Mouse (Mus musculus) myocyte (in vitro differentiated cells): ENCODE results near the gene Cblb. TPM values are rescaled to one million over a fixed set of nuclear protein-coding genes. Genes with fewer than 3 reads are reported as not detected.

Source experiments
- H3K27me3 ChIP-seq: one replicate; pipeline ENCODE4 v1.6.1; 2011; ENCODE audit not compliant: control insufficient read depth, insufficient read depth, insufficient read length
- H3K36me3 ChIP-seq: one replicate; pipeline ENCODE4 v1.6.1; 2011; ENCODE audit not compliant: control insufficient read depth, insufficient read depth
- H3K4me2 ChIP-seq: one replicate; pipeline ENCODE4 v1.6.1; 2011; ENCODE audit warnings: low read depth, control low read depth
- H3K4me3 ChIP-seq: one replicate; pipeline ENCODE4 v1.5.1; 2011; ENCODE audit warnings: mild to moderate bottlenecking, control low read depth, moderate library complexity
- H3K79me2 ChIP-seq: one replicate; pipeline ENCODE4 v1.6.1; 2011; ENCODE audit not compliant: control insufficient read depth, insufficient read depth
- H3ac ChIP-seq: one replicate; pipeline ENCODE4 v1.6.1; 2011; ENCODE audit not compliant: control insufficient read depth, insufficient read length
- CEBPB ChIP-seq: IDR thresholded peaks from 2 replicates; pipeline ENCODE4 v1.6.1; 2011; ENCODE audit warnings: mild to moderate bottlenecking, moderate library complexity; ENCODE audit not compliant: poor library complexity, insufficient read depth, severe bottlenecking
- E2F4 ChIP-seq: IDR thresholded peaks from one replicate; pipeline ENCODE4 v1.6.1; 2011; ENCODE audit warnings: mild to moderate bottlenecking, control low read depth, moderate library complexity; ENCODE audit not compliant: insufficient read depth
- MAX ChIP-seq: IDR thresholded peaks from one replicate; pipeline ENCODE4 v1.6.1; 2011; ENCODE audit warnings: low read depth, mild to moderate bottlenecking, control low read depth
- MYOD1 ChIP-seq, 3 experiments: IDR thresholded peaks; one replicate each; pipeline ENCODE4 v1.6.1; 2011; ENCODE audit warnings: control low read depth in 2 of 3, low read depth in 2 of 3, mild to moderate bottlenecking in 2 of 3, moderate library complexity in 1 of 3; ENCODE audit not compliant: insufficient read length in 2 of 3, control insufficient read depth in 1 of 3
- MYOG ChIP-seq, 3 experiments: IDR thresholded peaks; one replicate each; pipeline ENCODE4 v1.6.1; 2011; ENCODE audit warnings: control low read depth in 2 of 3, low read depth in 2 of 3, mild to moderate bottlenecking in 2 of 3; ENCODE audit not compliant: insufficient read length in 2 of 3, control insufficient read depth in 1 of 3, insufficient read depth in 1 of 3
- POLR2A ChIP-seq: IDR thresholded peaks from one replicate; pipeline ENCODE4 v1.6.1; 2011; ENCODE audit warnings: low read depth, mild to moderate bottlenecking, control low read depth, moderate library complexity; ENCODE audit not compliant: insufficient read length
- POLR2AphosphoS2 ChIP-seq: IDR thresholded peaks from one replicate; pipeline ENCODE4 v1.6.1; 2011; ENCODE audit warnings: low read depth, control low read depth; ENCODE audit not compliant: insufficient read length
- REST ChIP-seq: IDR thresholded peaks from one replicate; pipeline ENCODE4 v1.6.1; 2011; ENCODE audit warnings: mild to moderate bottlenecking, control low read depth, moderate library complexity; ENCODE audit not compliant: insufficient read depth, insufficient read length
- SRF ChIP-seq: IDR thresholded peaks from one replicate; pipeline ENCODE4 v1.6.1; 2011; ENCODE audit warnings: low read depth; ENCODE audit not compliant: control insufficient read depth, insufficient read length
- TCF12 ChIP-seq: IDR thresholded peaks from one replicate; pipeline ENCODE4 v1.6.1; 2011; ENCODE audit warnings: mild to moderate bottlenecking, control low read depth; ENCODE audit not compliant: poor library complexity, insufficient read depth, severe bottlenecking
- TCF3 ChIP-seq: IDR thresholded peaks from one replicate; pipeline ENCODE4 v1.6.1; 2011; ENCODE audit warnings: low read depth, control low read depth; ENCODE audit not compliant: insufficient read length
- USF1 ChIP-seq: IDR thresholded peaks from one replicate; pipeline ENCODE4 v1.6.1; 2011; ENCODE audit warnings: low read depth, mild to moderate bottlenecking, control low read depth, moderate library complexity
- polyA plus RNA-seq: library from polyadenylated mRNA; unstranded; fragments of >200 nt; fragmentation: generic; extraction: Trizol; gene quantifications from one replicate; pipeline ENCODE4 v1.2.1, GENCODE M21; 2012; ENCODE audit warnings: missing spikeins

The Cblb gene
- polyA plus RNA-seq, 1 experiment: 7.7 TPM

DNA sequence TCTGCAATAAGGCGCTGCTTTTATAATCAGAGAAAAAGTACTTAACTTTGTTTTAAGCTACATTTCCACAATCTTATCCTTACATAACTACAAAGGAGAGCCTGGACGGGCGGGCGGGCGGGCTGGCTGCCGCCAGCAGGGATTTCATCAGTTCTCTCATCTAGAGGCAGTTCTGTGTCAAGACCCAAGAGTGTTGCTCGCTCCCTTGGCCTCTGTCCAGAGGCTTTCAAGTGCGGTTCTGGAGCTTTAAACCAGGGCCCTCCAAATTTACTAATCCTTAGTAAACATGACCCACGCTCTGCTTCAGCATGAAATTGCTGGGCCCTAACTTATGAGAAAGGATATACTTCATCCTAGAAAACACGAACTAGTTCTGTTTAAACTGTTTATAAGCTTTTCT, 155.7 kb downstream of the Cblb start:
- Histone ChIP-seq H3K27me3 (no peaks in the 10 kb centered on the region), H3ac (no peak overlapping the region), H3K36me3 (peaks cover 57% of the 10 kb centered on the region), H3K4me3 (no peak overlapping the region), H3K79me2 (no peaks in the 10 kb centered on the region), H3K4me2 (no peak overlapping the region)
- no peak for TF ChIP-seq MAX
- TF ChIP-seq TCF3: no peak
- TF ChIP-seq CEBPB: no peak
- TF ChIP-seq E2F4: no peak
- no peak for TF ChIP-seq POLR2A
- no peak for TF ChIP-seq POLR2AphosphoS2
- no peak for TF ChIP-seq MYOG (IDR thresholded peaks at IDR 0.05; ENCODE audit: control insufficient read depth in 1 of 3, insufficient read depth in 1 of 3, insufficient read length in 2 of 3, low read depth in 2 of 3)
- TF ChIP-seq USF1: no peak
- TF ChIP-seq SRF: no peak
- TF ChIP-seq MYOD1 (IDR thresholded peaks at IDR 0.05; ENCODE audit: control insufficient read depth in 1 of 3, insufficient read length in 2 of 3, low read depth in 2 of 3): no peak
- no peak for TF ChIP-seq REST
- no peak for TF ChIP-seq TCF12

DNA sequence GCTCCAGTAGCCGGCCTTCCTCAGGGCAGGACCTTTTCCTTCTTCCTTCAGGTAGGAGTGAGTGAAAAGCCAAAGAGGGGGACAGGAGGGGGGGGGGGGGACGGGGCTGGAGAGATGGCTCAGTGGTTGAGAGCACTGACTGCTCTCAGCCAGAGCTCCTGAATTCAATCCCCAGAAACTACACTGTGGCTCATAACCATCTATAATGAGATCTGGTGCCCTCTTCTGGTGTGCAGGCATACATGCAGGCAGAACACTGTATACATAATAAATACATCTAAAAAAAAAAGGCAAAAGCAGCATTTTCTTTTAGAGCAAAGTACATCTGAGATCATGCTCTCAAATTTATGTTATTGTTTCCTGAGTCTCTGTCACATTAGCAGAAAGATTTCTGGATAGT, 158.1 kb downstream of the Cblb start:
- TF ChIP-seq TCF12: no peak
- TF ChIP-seq TCF3: no peak
- no peak for TF ChIP-seq CEBPB
- no peak for TF ChIP-seq USF1
- no peak for TF ChIP-seq MYOD1 (IDR thresholded peaks at IDR 0.05; ENCODE audit: control insufficient read depth in 1 of 3, insufficient read length in 2 of 3, low read depth in 2 of 3)
- TF ChIP-seq MYOG (IDR thresholded peaks at IDR 0.05; ENCODE audit: control insufficient read depth in 1 of 3, insufficient read depth in 1 of 3, insufficient read length in 2 of 3, low read depth in 2 of 3): no peak
- H3ac ChIP-seq: no peak overlapping the region
- no peak overlapping the region for H3K4me3 ChIP-seq
- H3K79me2 ChIP-seq: no peaks in the 10 kb centered on the region
- H3K36me3 ChIP-seq: peaks cover 44% of the 10 kb centered on the region
- no peak overlapping the region for H3K4me2 ChIP-seq
- H3K27me3 ChIP-seq: no peaks in the 10 kb centered on the region

DNA sequence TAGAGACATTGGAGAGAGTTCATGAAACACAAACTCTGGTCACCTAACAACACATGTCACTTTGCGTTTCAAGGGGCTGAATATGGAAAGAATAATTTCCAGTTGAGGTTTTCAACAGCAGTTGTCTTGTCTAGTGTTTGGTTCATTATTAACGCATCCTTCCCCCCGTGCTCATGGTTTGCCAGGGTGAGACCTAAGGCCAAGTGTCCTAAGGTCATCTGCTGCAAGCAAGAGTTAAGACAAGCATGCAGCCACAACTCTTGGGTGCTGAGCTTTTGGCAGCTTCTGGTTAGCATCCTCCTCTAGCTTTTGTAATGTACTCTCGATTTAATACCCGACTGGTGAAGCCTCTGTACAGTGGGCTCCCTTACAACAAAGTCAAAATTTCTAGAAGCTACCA, 159.7 kb downstream of the Cblb start:
- no peak overlapping the region for H3K4me2 ChIP-seq
- H3K36me3 ChIP-seq: peaks cover 40% of the 10 kb centered on the region
- no peak for TF ChIP-seq REST
- no peaks in the 10 kb centered on the region for H3K79me2 ChIP-seq
- no peaks in the 10 kb centered on the region for H3K27me3 ChIP-seq
- no peak overlapping the region for H3ac ChIP-seq
- no peak overlapping the region for H3K4me3 ChIP-seq

DNA sequence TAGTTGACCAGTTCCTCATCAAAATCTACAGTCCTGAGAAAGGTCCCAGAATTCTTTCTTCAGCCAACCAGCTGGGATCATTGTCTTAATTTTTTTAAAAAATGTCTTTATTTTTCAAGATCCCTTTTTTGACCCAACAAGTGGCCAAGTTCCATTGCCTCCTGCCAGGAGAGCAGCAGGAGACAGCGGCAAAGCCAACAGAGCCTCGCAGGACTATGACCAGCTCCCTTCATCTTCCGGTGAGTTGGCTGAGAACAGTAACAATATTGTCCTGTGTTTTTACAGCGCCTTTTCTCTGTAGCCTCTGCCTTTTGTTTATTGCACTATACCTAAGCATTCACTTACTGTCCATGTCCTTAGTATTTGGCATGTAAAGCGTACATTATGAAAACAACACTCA, 163.0 kb downstream of the Cblb start:
- H3K4me2 ChIP-seq: no peak overlapping the region
- H3K4me3 ChIP-seq: no peak overlapping the region
- no peaks in the 10 kb centered on the region for H3K79me2 ChIP-seq
- TF ChIP-seq SRF (no peak), USF1 (no peak), REST (no peak), CEBPB (no peak), MYOG (IDR thresholded peaks at IDR 0.05; ENCODE audit: control insufficient read depth in 1 of 3, insufficient read depth in 1 of 3, insufficient read length in 2 of 3, low read depth in 2 of 3) (no peak), TCF3 (no peak), POLR2A (no peak), POLR2AphosphoS2 (no peak), E2F4 (no peak), TCF12 (no peak), MAX (no peak), MYOD1 (IDR thresholded peaks at IDR 0.05; ENCODE audit: control insufficient read depth in 1 of 3, insufficient read length in 2 of 3, low read depth in 2 of 3) (no peak)
- peaks cover 37% of the 10 kb centered on the region for H3K36me3 ChIP-seq
- H3ac ChIP-seq: no peak overlapping the region
- no peaks in the 10 kb centered on the region for H3K27me3 ChIP-seq

GRCm38 (mm10) chr16:52194866-52195265, 163.8 kb downstream of the Cblb start:
- Histone ChIP-seq H3K4me2 (no peak overlapping the region), H3K4me3 (no peak overlapping the region), H3ac (no peak overlapping the region), H3K79me2 (no peaks in the 10 kb centered on the region), H3K27me3 (no peaks in the 10 kb centered on the region), H3K36me3 (peaks cover 30% of the 10 kb centered on the region)
- TF ChIP-seq CEBPB (no peak), SRF (no peak), USF1 (no peak), POLR2AphosphoS2 (no peak), MYOG (IDR thresholded peaks at IDR 0.05; ENCODE audit: control insufficient read depth in 1 of 3, insufficient read depth in 1 of 3, insufficient read length in 2 of 3, low read depth in 2 of 3) (no peak), POLR2A (no peak), E2F4 (no peak)
